Mouse (Mus musculus): ENCODE results near the gene Mapk9. TPM values are rescaled to one million over a fixed set of nuclear protein-coding genes. Genes with fewer than 3 reads are reported as not detected.
"Not testable (repeated sequence)": the region's sequence is repeated elsewhere in the genome, so short reads cannot be mapped to it uniquely, and the experiment has no call there.

Gene Mapk9
- total RNA-seq (2014; rRNA removed) (128 and 157 TPM in 2 replicates), polyA plus RNA-seq (2015; fragmentation: Nextera tagmentation; extraction: Ambion mirVana) (70.4 and 72.1 TPM in 2 replicates)

GRCm38 (mm10) chr11:49846401-49847070 is at the start of gene Mapk9:
Gene Mapk9 (plus strand): TSS chr11:49846751.
- H3K9me3 ChIP-seq (ENCODE audit: low read length), result no peaks in the 10 kb centered on the region
- no peaks in the 10 kb centered on the region for H3K36me3 ChIP-seq (ENCODE audit: insufficient read depth, low read length)
- DNase-seq (ENCODE audit: low spot score) (peak; percentile 98), ATAC-seq (ENCODE audit: low FRiP score) (peak; percentile 98)
- TF ChIP-seq CTCF (IDR thresholded peaks at IDR 0.05), result peak; percentile 83
- H3K27ac ChIP-seq (ENCODE audit: low read depth, low read length), result peak within 1 kb of the TSS; percentile 80
- WGBS, result under 1% methylated on average over 44 of the region's 68 CpGs
- H3K9ac ChIP-seq (replicated peaks; ENCODE audit: low read length, poor library complexity, severe bottlenecking), result peak within 1 kb of the TSS; percentile 87
- peak within 1 kb of the TSS; percentile 88 for H3K4me2 ChIP-seq (ENCODE audit: low read depth, low read length, poor library complexity, severe bottlenecking)
- no peaks in the 10 kb centered on the region for H3K27me3 ChIP-seq (ENCODE audit: insufficient read depth, low read length)
- H3K4me1 ChIP-seq (ENCODE audit: insufficient read depth, low read length), result peaks cover 14% of the 10 kb centered on the region
- H3K4me3 ChIP-seq (ENCODE audit: low read depth, low read length), result peak within 1 kb of the TSS; percentile 98

GRCm38 (mm10) chr11:49798931-49799330 is 47.6 kb upstream of the Mapk9 start:
- 89% methylated on average over 6 of the region's 6 CpGs for WGBS
- no peak for ATAC-seq (ENCODE audit: low FRiP score)
- no peak for DNase-seq (ENCODE audit: low spot score)
- H3K4me1 ChIP-seq (ENCODE audit: insufficient read depth, low read length), result peaks cover 3% of the 10 kb centered on the region; the same call in 1 of the 2 replicates
- no peak overlapping the region for H3K27ac ChIP-seq (ENCODE audit: low read depth, low read length)
- TF ChIP-seq CTCF (IDR thresholded peaks at IDR 0.05), result no peak
- H3K4me2 ChIP-seq (ENCODE audit: low read depth, low read length, poor library complexity, severe bottlenecking), result no peak overlapping the region
- no peak overlapping the region for H3K4me3 ChIP-seq (ENCODE audit: low read depth, low read length)
- H3K9me3 ChIP-seq (ENCODE audit: low read length), result no peaks in the 10 kb centered on the region
- H3K9ac ChIP-seq (replicated peaks; ENCODE audit: low read length, poor library complexity, severe bottlenecking), result no peak overlapping the region
- no peaks in the 10 kb centered on the region for H3K27me3 ChIP-seq (ENCODE audit: insufficient read depth, low read length)
- no peaks in the 10 kb centered on the region for H3K36me3 ChIP-seq (ENCODE audit: insufficient read depth, low read length)

GRCm38 (mm10) chr11:49801516-49801915 is 45.0 kb upstream of the Mapk9 start:
- H3K9me3 ChIP-seq (ENCODE audit: low read length), result no peaks in the 10 kb centered on the region
- no peak overlapping the region for H3K4me3 ChIP-seq (ENCODE audit: low read depth, low read length)
- H3K4me2 ChIP-seq (ENCODE audit: low read depth, low read length, poor library complexity, severe bottlenecking), result no peak overlapping the region
- TF ChIP-seq CTCF (IDR thresholded peaks at IDR 0.05), result no peak
- DNase-seq (ENCODE audit: low spot score) (no peak), ATAC-seq (ENCODE audit: low FRiP score) (no peak)
- peaks cover 8% of the 10 kb centered on the region; the same call in 1 of the 2 replicates for H3K36me3 ChIP-seq (ENCODE audit: insufficient read depth, low read length)
- WGBS, result 64% methylated on average over 4 of the region's 4 CpGs
- H3K4me1 ChIP-seq (ENCODE audit: insufficient read depth, low read length), result no peaks in the 10 kb centered on the region
- H3K27me3 ChIP-seq (ENCODE audit: insufficient read depth, low read length), result no peaks in the 10 kb centered on the region
- no peak overlapping the region for H3K9ac ChIP-seq (replicated peaks; ENCODE audit: low read length, poor library complexity, severe bottlenecking)
- H3K27ac ChIP-seq (ENCODE audit: low read depth, low read length), result no peak overlapping the region

GRCm38 (mm10) chr11:49803801-49804200 is 42.8 kb upstream of the Mapk9 start:
- 98% methylated on average over 4 of the region's 4 CpGs for WGBS
- no peak for ATAC-seq (ENCODE audit: low FRiP score)
- Histone ChIP-seq H3K36me3 (ENCODE audit: insufficient read depth, low read length) (peaks cover 11% of the 10 kb centered on the region), H3K4me2 (ENCODE audit: low read depth, low read length, poor library complexity, severe bottlenecking) (no peak overlapping the region), H3K9me3 (ENCODE audit: low read length) (no peaks in the 10 kb centered on the region), H3K27ac (ENCODE audit: low read depth, low read length) (no peak overlapping the region), H3K9ac (replicated peaks; ENCODE audit: low read length, poor library complexity, severe bottlenecking) (no peak overlapping the region), H3K4me3 (ENCODE audit: low read depth, low read length) (no peak overlapping the region), H3K27me3 (ENCODE audit: insufficient read depth, low read length) (no peaks in the 10 kb centered on the region), H3K4me1 (ENCODE audit: insufficient read depth, low read length) (no peaks in the 10 kb centered on the region)
- no peak for DNase-seq (ENCODE audit: low spot score)
- TF ChIP-seq CTCF (IDR thresholded peaks at IDR 0.05), result no peak

GRCm38 (mm10) chr11:49806218-49806617 is 40.3 kb upstream of the Mapk9 start:
- TF ChIP-seq CTCF (IDR thresholded peaks at IDR 0.05), result no peak
- no peak overlapping the region for H3K27ac ChIP-seq (ENCODE audit: low read depth, low read length)
- 32% methylated on average over 3 of the region's 3 CpGs for WGBS

GRCm38 (mm10) chr11:49808946-49809345 is 37.6 kb upstream of the Mapk9 start:
- Histone ChIP-seq H3K4me1 (ENCODE audit: insufficient read depth, low read length) (no peaks in the 10 kb centered on the region), H3K36me3 (ENCODE audit: insufficient read depth, low read length) (peaks cover 25% of the 10 kb centered on the region)

More at GRCm38 (mm10) chr11:49806218-49806617, 40.3 kb upstream of the Mapk9 start:
- Histone ChIP-seq H3K9ac (replicated peaks; ENCODE audit: low read length, poor library complexity, severe bottlenecking) (no peak overlapping the region), H3K4me1 (ENCODE audit: insufficient read depth, low read length) (no peaks in the 10 kb centered on the region), H3K4me3 (ENCODE audit: low read depth, low read length) (no peak overlapping the region), H3K27me3 (ENCODE audit: insufficient read depth, low read length) (no peaks in the 10 kb centered on the region), H3K36me3 (ENCODE audit: insufficient read depth, low read length) (peaks cover 25% of the 10 kb centered on the region), H3K9me3 (ENCODE audit: low read length) (no peaks in the 10 kb centered on the region), H3K4me2 (ENCODE audit: low read depth, low read length, poor library complexity, severe bottlenecking) (no peak overlapping the region)
- DNase-seq (ENCODE audit: low spot score), result no peak
- ATAC-seq (ENCODE audit: low FRiP score), result no peak

GRCm38 (mm10) chr11:49810696-49811095 is 35.9 kb upstream of the Mapk9 start:
- peaks cover 25% of the 10 kb centered on the region for H3K36me3 ChIP-seq (ENCODE audit: insufficient read depth, low read length)
- 89% methylated on average over 7 of the region's 7 CpGs for WGBS
- not testable (repeated sequence) for H3K4me3 ChIP-seq (ENCODE audit: low read depth, low read length); H3K27me3 ChIP-seq (ENCODE audit: insufficient read depth, low read length); H3K27ac ChIP-seq (ENCODE audit: low read depth, low read length); H3K4me1 ChIP-seq (ENCODE audit: insufficient read depth, low read length); H3K9me3 ChIP-seq (ENCODE audit: low read length); DNase-seq (ENCODE audit: low spot score); H3K4me2 ChIP-seq (ENCODE audit: low read depth, low read length, poor library complexity, severe bottlenecking); H3K9ac ChIP-seq (replicated peaks; ENCODE audit: low read length, poor library complexity, severe bottlenecking); ATAC-seq (ENCODE audit: low FRiP score)

More at GRCm38 (mm10) chr11:49808946-49809345, 37.6 kb upstream of the Mapk9 start:
- Histone ChIP-seq H3K4me2 (ENCODE audit: low read depth, low read length, poor library complexity, severe bottlenecking) (no peak overlapping the region), H3K9ac (replicated peaks; ENCODE audit: low read length, poor library complexity, severe bottlenecking) (no peak overlapping the region), H3K27ac (ENCODE audit: low read depth, low read length) (no peak overlapping the region), H3K27me3 (ENCODE audit: insufficient read depth, low read length) (no peaks in the 10 kb centered on the region), H3K4me3 (ENCODE audit: low read depth, low read length) (no peak overlapping the region), H3K9me3 (ENCODE audit: low read length) (no peaks in the 10 kb centered on the region)
- no peak for DNase-seq (ENCODE audit: low spot score)
- ATAC-seq (ENCODE audit: low FRiP score), result no peak
- 97% methylated on average over 9 of the region's 9 CpGs for WGBS
- no peak for TF ChIP-seq CTCF (IDR thresholded peaks at IDR 0.05)
